Mouse (Mus musculus): ENCODE measurements around the gene Pcdh17.

Pcdh17 gene

GRCm38 (mm10) chr14:84480546-84480945, 37.2 kb downstream of the Pcdh17 start:
- no peak for DNase-seq

- DNase-seq = no peak
Measured at GRCm38 (mm10) chr14:84484350-84484749, 41.0 kb downstream of the Pcdh17 start.

GRCm38 (mm10) chr14:84511010-84511409, 67.6 kb downstream of the Pcdh17 start:
- no peak for DNase-seq

GRCm38 (mm10) chr14:84532397-84532796, 89.0 kb downstream of the Pcdh17 start:
- no peak for DNase-seq

- no peak for DNase-seq
Measured at GRCm38 (mm10) chr14:84535264-84535663, 91.9 kb downstream of the Pcdh17 start.

GRCm38 (mm10) chr14:84541838-84542237, 98.5 kb downstream of the Pcdh17 start:
- no peak for DNase-seq

- DNase-seq = no peak
Measured at GRCm38 (mm10) chr14:84545968-84546367, 102.6 kb downstream of the Pcdh17 start.

GRCm38 (mm10) chr14:84547513-84548194, 104.3 kb downstream of the Pcdh17 start:
- DNase-seq = no peak

- no peak for DNase-seq
Measured at GRCm38 (mm10) chr14:84551546-84551945, 108.2 kb downstream of the Pcdh17 start.

GRCm38 (mm10) chr14:84571071-84571470, 127.7 kb downstream of the Pcdh17 start:
- DNase-seq = no peak
